Mouse (Mus musculus) heart, adult 2 months (tissue): ENCODE results near the gene Gpr68. TPM values are rescaled to one million over a fixed set of nuclear protein-coding genes. Genes with fewer than 3 reads are reported as not detected.

Experiments
- DNase-seq, 2 experiments: peaks; one replicate each; pipeline ENCODE4 v3.0.0; 2021
- H3K27ac ChIP-seq: fragments of 200-600 bp; 2 replicates; pipeline ENCODE4 v1.8.1; 2022
- H3K27me3 ChIP-seq: fragments of 200-500 bp; 2 replicates; pipeline ENCODE4 v1.6.1; 2012; ENCODE audit warnings: mild to moderate bottlenecking, low read length, inconsistent platforms, mixed read lengths; ENCODE audit not compliant: control insufficient read depth, insufficient read depth
- H3K36me3 ChIP-seq: fragments of 200-500 bp; 2 replicates; pipeline ENCODE4 v1.6.1; 2012; ENCODE audit warnings: low read length, inconsistent platforms; ENCODE audit not compliant: control insufficient read depth, insufficient read depth
- H3K4me1 ChIP-seq: fragments of 200-500 bp; 2 replicates; pipeline ENCODE4 v1.6.1; 2011; ENCODE audit warnings: low read length; ENCODE audit not compliant: control insufficient read depth, insufficient read depth
- H3K4me3 ChIP-seq: fragments of 200-600 bp; 2 replicates; pipeline ENCODE4 v1.8.1; 2022
- H3K79me2 ChIP-seq: fragments of 200-500 bp; replicated peaks from 2 replicates; pipeline ENCODE4 v1.6.1; 2012; ENCODE audit warnings: mild to moderate bottlenecking, inconsistent platforms, low read length, moderate library complexity, mixed read lengths; ENCODE audit not compliant: control insufficient read depth, insufficient read depth
- H3K9ac ChIP-seq: fragments of 200-500 bp; 2 replicates; pipeline ENCODE4 v1.6.1; 2012; ENCODE audit warnings: low read depth, mild to moderate bottlenecking, control low read depth, inconsistent platforms, low read length, mixed read lengths
- CTCF ChIP-seq: fragments of 200-600 bp; IDR thresholded peaks from 2 replicates; pipeline ENCODE4 v1.8.1; 2022; ENCODE audit warnings: antibody characterized with exemption, mild to moderate bottlenecking, moderate library complexity
- EP300 ChIP-seq: fragments of 200-500 bp; IDR thresholded peaks from 2 replicates; pipeline ENCODE4 v1.6.1; 2011; ENCODE audit warnings: low read depth, low read length, control low read depth; ENCODE audit not compliant: insufficient read depth
- POLR2A ChIP-seq: fragments of 200-500 bp; IDR thresholded peaks from 2 replicates; pipeline ENCODE4 v1.6.1; 2011; ENCODE audit warnings: mild to moderate bottlenecking, low read depth, low read length, control low read depth; ENCODE audit not compliant: insufficient read depth
- WGBS: fragments of 180-500 bp; shearing (Covaris S2); methylation state at CpG from one replicate; pipeline ENCODE4 v1.1.7; 2018; 5-methylcytosine and 5-hydroxymethylcytosine counted together
- intact Hi-C: fragments of 180-260 bp; cut with DNase I; formaldehyde crosslinking; loops from one replicate; pipeline ENCODE4 v1.15.1; 2025
- polyA plus RNA-seq: library from polyadenylated mRNA; depleted of rRNA; stranded (reverse); fragments of >200 nt; gene quantifications from 2 replicates; pipeline ENCODE4 v1.2.3, GENCODE M21; 2012
- total RNA-seq, 2 experiments: library from RNA; stranded (reverse); gene quantifications; 2 replicates each; pipeline ENCODE4 v1.2.3; 2021

Gene Gpr68
- total and polyA plus RNA-seq, 3 experiments, result 0.14 to 0.80 (median 0.16) TPM

DNA sequence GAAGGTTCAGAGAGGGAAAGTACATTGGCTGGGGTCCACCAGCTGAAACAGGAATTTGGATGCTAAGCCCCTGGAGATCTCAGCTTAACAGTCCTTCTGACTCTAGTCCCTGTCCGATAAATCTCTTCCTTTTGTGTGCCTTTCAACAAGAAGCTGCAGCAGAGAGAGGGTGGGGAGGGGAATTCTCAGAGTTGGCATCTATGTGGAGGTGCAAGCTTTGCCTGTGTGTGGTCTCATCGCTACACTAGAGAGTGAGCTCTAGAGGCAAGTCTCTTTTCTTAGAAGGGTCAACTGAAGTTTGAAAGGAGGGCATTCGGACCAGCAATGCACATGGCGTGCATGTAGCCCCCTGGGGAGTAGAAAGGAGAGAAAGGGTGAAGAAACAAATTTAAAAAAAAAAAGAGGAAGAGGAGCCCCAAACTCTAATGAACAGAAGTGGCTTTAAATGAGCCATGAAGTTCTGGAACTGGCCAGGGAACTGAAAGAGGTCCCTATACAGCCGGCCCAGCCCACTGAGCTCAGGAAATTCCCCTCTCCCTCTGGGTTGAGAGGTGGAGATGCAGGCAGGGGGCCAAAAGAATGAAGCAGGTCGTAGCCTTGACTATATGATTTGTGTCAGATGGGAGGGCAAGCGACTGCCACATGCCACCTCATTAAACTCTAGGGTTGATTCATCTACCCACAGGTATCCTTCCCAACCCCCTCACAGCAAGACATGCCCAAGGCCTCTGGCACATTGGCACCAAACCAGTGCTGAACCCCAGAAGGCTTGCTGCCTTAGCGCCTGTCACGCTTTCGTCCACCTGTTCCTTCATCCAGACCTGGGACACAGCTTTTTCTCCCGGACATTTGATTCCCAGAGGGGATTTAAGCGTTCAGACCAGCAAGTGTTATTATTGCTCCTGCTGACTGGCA lies 10.0 kb downstream of the Gpr68 start:
- Histone ChIP-seq H3K27me3 (peaks cover 7% of the 10 kb centered on the region), H3K9ac (no peak overlapping the region), H3K27ac (no peak overlapping the region), H3K4me1 (no peaks in the 10 kb centered on the region; the same call in 1 of the 2 replicates), H3K36me3 (no peaks in the 10 kb centered on the region), H3K79me2 (no peaks in the 10 kb centered on the region), H3K4me3 (no peak overlapping the region)
- WGBS, result 48% methylated on average over 12 of the region's 12 CpGs
- DNase-seq, result no peak
- intact Hi-C loops, result no loop called here
- TF ChIP-seq POLR2A (no peak), CTCF (no peak), EP300 (no peak)

DNA sequence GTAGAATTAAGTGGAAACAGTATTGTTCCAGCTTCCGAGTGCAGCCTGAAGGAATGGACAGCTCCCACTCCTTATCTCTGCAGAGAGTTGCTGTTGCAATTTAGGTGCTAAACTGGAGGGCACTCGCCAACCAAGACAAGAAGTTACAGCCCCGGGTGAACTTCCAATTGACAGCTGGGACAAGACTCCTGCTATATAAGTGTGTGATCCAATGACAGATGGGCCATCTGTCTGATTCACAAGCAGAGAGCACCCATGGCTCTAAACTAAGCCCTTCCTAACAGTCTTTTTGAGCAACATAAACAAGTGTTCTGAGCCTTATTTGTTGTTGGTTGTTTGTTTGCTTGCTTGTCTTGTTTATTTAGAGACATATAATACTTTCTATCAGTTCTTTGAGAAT lies 11.3 kb downstream of the Gpr68 start:
- intact Hi-C loops, result no loop called here
- H3K27me3 ChIP-seq, result peaks cover 7% of the 10 kb centered on the region
- WGBS, result 27% methylated on average over 3 of the region's 3 CpGs
- no peak overlapping the region for H3K4me3 ChIP-seq
- H3K27ac ChIP-seq, result no peak overlapping the region
- no peak overlapping the region for H3K9ac ChIP-seq
- H3K36me3 ChIP-seq, result no peaks in the 10 kb centered on the region
- TF ChIP-seq POLR2A (no peak), EP300 (no peak), CTCF (no peak)
- H3K4me1 ChIP-seq, result no peaks in the 10 kb centered on the region; the same call in 1 of the 2 replicates
- no peaks in the 10 kb centered on the region for H3K79me2 ChIP-seq
- DNase-seq, result no peak

DNA sequence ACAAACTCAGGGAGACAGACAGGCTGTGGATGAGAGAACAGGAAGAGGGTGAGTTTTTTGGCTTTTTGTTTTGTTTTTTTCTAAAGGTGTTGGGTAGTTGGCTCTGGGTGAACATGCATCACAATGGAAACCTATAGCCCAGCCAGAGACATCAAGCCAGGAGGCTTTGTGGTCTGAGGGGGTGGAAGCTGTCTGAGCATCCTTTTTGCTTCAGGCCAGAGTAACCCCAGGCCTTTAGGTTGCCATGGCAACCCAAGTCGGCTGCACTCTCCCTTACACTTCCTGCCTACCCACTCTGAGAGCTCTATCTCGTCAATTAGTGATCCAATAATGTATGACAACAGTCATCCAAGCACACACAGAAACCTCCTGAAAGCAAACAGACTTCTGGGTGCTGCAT lies 12.5 kb downstream of the Gpr68 start:
- H3K4me1 ChIP-seq, result no peaks in the 10 kb centered on the region; the same call in 1 of the 2 replicates
- no peaks in the 10 kb centered on the region for H3K79me2 ChIP-seq
- no peak overlapping the region for H3K27ac ChIP-seq
- intact Hi-C loops, result no loop called here
- no peaks in the 10 kb centered on the region for H3K36me3 ChIP-seq
- no peak overlapping the region for H3K9ac ChIP-seq
- H3K27me3 ChIP-seq, result peaks cover 7% of the 10 kb centered on the region
- no peak overlapping the region for H3K4me3 ChIP-seq
- WGBS, result 11% methylated on average over 2 of the region's 2 CpGs
- TF ChIP-seq POLR2A (no peak), CTCF (no peak), EP300 (no peak)
- no peak for DNase-seq

DNA sequence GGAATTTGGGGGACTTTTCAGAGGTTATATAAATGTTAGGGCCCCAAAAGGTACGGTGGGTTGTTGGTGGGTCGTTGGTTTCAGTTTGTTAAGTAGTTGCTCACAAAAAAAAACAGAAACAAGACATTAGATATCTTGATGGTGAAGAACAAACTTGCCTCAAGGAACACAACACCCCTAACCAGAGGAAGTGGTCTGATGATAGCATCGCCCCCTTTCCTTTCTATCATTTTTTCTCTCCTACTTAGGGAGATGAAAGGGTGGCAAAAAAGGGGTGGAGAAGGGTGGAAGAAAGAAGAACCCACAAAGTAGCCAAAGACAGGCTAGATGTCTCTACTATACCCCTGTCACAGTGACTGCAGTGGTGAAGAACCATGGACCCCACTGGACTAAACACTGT lies 17.4 kb downstream of the Gpr68 start:
- H3K27ac ChIP-seq, result no peak overlapping the region
- no peaks in the 10 kb centered on the region for H3K27me3 ChIP-seq
- H3K4me3 ChIP-seq, result no peak overlapping the region
- 79% methylated on average over 3 of the region's 3 CpGs for WGBS
- H3K79me2 ChIP-seq, result no peaks in the 10 kb centered on the region
- TF ChIP-seq EP300 (no peak), CTCF (no peak), POLR2A (no peak)
- H3K4me1 ChIP-seq, result no peaks in the 10 kb centered on the region
- H3K36me3 ChIP-seq, result no peaks in the 10 kb centered on the region
- intact Hi-C loops, result no loop called here
- no peak overlapping the region for H3K9ac ChIP-seq
- DNase-seq, result no peak

DNA sequence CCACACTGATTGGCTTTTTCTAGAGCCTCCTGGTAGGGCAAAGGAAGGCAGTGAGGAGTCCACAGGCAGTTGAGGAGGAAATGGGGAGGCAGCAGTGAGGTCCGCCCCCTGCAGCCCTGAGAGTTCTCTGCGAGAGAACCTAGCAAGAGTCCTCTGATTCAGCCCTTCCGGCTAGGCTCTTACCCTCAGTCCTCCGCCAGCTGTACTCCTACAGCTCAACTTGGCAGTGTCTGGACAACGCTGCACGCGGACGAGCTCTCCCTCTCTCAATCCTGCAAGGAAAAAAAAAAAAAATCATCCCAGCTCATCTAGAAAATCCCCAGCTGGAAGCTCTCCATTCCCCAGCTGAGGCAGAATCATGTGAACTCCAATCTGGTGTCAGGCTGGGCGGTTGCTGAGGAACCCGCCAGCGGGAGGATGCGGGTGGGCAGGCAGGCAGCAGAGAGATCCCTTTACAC lies 20.2 kb downstream of the Gpr68 start:
- TF ChIP-seq CTCF (no peak), EP300 (no peak), POLR2A (no peak)
- DNase-seq, result peak in 1 of 2 experiments; percentile 26
- WGBS, result 23% methylated on average over 12 of the region's 12 CpGs
- intact Hi-C loops, result no loop called here
- Histone ChIP-seq H3K4me1 (no peaks in the 10 kb centered on the region), H3K36me3 (no peaks in the 10 kb centered on the region), H3K27ac (no peak overlapping the region), H3K79me2 (no peaks in the 10 kb centered on the region), H3K27me3 (no peaks in the 10 kb centered on the region), H3K9ac (no peak overlapping the region), H3K4me3 (no peak overlapping the region)

DNA sequence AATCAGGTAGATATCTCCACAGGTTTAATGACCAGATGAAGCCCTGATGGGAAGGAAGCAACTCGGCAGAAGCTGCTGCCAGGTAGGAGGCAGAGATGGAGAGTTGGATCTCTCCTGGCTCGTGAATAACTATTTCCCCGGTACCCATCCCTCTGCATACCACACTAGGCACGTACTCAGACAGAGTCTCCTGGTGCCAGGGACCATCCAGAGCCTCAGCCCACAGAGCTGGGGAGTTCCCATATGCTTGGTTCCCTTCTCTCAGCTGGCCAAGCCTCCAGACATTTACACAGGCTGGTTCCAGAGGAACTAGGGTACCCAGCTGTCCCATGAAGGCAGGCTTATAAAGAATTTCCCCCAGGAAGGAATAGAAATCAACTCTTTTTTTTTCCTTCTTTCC lies 21.1 kb downstream of the Gpr68 start:
- no peak for DNase-seq
- no peaks in the 10 kb centered on the region for H3K36me3 ChIP-seq
- no peaks in the 10 kb centered on the region for H3K4me1 ChIP-seq
- no peaks in the 10 kb centered on the region for H3K79me2 ChIP-seq
- no peak for TF ChIP-seq POLR2A
- TF ChIP-seq EP300, result no peak
- TF ChIP-seq CTCF, result no peak
- H3K27ac ChIP-seq, result no peak overlapping the region
- 85% methylated on average over 4 of the region's 4 CpGs for WGBS
- H3K9ac ChIP-seq, result no peak overlapping the region
- no peaks in the 10 kb centered on the region for H3K27me3 ChIP-seq
- H3K4me3 ChIP-seq, result no peak overlapping the region
- intact Hi-C loops, result no loop called here
